Mouse (Mus musculus) heart, postnatal 0 days (tissue): ENCODE results near the gene Gnao1. TPM values are rescaled to one million over a fixed set of nuclear protein-coding genes. Genes with fewer than 3 reads are reported as not detected.
A peak's percentile ranks its signal among the peaks of the same experiment; 100 is the strongest.

Experiments
- ATAC-seq: fragments of 200-750 bp; cut with Nextera tagmentation; 2 replicates; pipeline ENCODE4 v1.8.0; 2017; ENCODE audit warnings: low read depth, moderate number of reproducible peaks, moderate library complexity; ENCODE audit not compliant: insufficient read depth
- DNase-seq: peaks from one replicate; pipeline ENCODE4 v3.0.0-alpha.2; 2016; ENCODE audit warnings: low spot score
- H3K27ac ChIP-seq: fragments of 300-500 bp; sonication (generic); 2 replicates; pipeline ENCODE4 v1.5.1; 2014; ENCODE audit warnings: low read depth, mild to moderate bottlenecking
- H3K27me3 ChIP-seq: fragments of 300-500 bp; sonication (generic); 2 replicates; pipeline ENCODE4 v1.6.1; 2014; ENCODE audit warnings: low read length, mixed read lengths; ENCODE audit not compliant: control insufficient read depth, insufficient read depth
- H3K36me3 ChIP-seq: fragments of 300-500 bp; sonication (generic); replicated peaks from 2 replicates; pipeline ENCODE4 v1.6.1; 2014; ENCODE audit warnings: low read length, mixed read lengths; ENCODE audit not compliant: control insufficient read depth, insufficient read depth
- H3K4me1 ChIP-seq: fragments of 300-500 bp; sonication (generic); 2 replicates; pipeline ENCODE4 v1.6.1; 2014; ENCODE audit warnings: antibody characterized with exemption; ENCODE audit not compliant: control insufficient read depth, insufficient read depth
- H3K4me2 ChIP-seq: fragments of 300-500 bp; sonication (generic); 2 replicates; pipeline ENCODE4 v1.6.1; 2014; ENCODE audit warnings: low read depth, mild to moderate bottlenecking, low read length, moderate library complexity
- H3K4me3 ChIP-seq: fragments of 300-500 bp; sonication (generic); 2 replicates; pipeline ENCODE4 v1.5.1; 2014; ENCODE audit warnings: low read depth, low read length
- H3K9ac ChIP-seq: fragments of 300-500 bp; sonication (generic); replicated peaks from 2 replicates; pipeline ENCODE4 v1.6.1; 2014; ENCODE audit warnings: low read depth, low read length, mixed read lengths
- H3K9me3 ChIP-seq: fragments of 300-500 bp; sonication (generic); replicated peaks from 2 replicates; pipeline ENCODE4 v1.6.1; 2016; ENCODE audit warnings: low read length; ENCODE audit not compliant: control insufficient read depth
- CTCF ChIP-seq: IDR thresholded peaks from 2 replicates; pipeline ENCODE4 v1.5.1; 2016; ENCODE audit warnings: antibody characterized with exemption, control low read depth, low read depth
- EP300 ChIP-seq: IDR thresholded peaks from 2 replicates; pipeline ENCODE4 v1.6.1; 2016; ENCODE audit warnings: antibody characterized with exemption, low read depth
- WGBS: fragments of 180-500 bp; shearing (Covaris S2); extraction: QIAGEN DNeasy Blood & Tissue Kit; methylation state at CpG from one replicate; pipeline ENCODE4 v1.1.7; 2014; 5-methylcytosine and 5-hydroxymethylcytosine counted together
- polyA plus RNA-seq: library from polyadenylated mRNA; unstranded; fragments of >200 nt; fragmentation: Nextera tagmentation; extraction: Ambion mirVana; gene quantifications from 2 replicates; pipeline ENCODE4 v1.2.1, GENCODE M21; 2015
- total RNA-seq: library from RNA; depleted of rRNA; stranded (reverse); fragments of >200 nt; gene quantifications from 2 replicates; pipeline ENCODE4 v1.2.3, GENCODE M21; 2014; ENCODE audit warnings: low replicate concordance

The Gnao1 gene
- total and polyA plus RNA-seq, 2 experiments from 2014 or later: 5.9 to 10.7 TPM

- 89% methylated on average over 1 of the region's 1 CpGs for WGBS
- H3K36me3 ChIP-seq: no peaks in the 10 kb centered on the region
- no peak overlapping the region for H3K4me2 ChIP-seq
- no peaks in the 10 kb centered on the region for H3K4me1 ChIP-seq
- no peak overlapping the region for H3K27ac ChIP-seq
- no peak overlapping the region for H3K9ac ChIP-seq
- no peak overlapping the region for H3K4me3 ChIP-seq
- ATAC-seq (no peak), DNase-seq (no peak)
- TF ChIP-seq CTCF: no peak
- no peak for TF ChIP-seq EP300
- no peaks in the 10 kb centered on the region for H3K9me3 ChIP-seq
- no peaks in the 10 kb centered on the region for H3K27me3 ChIP-seq
These were observed 48.5 kb downstream of the Gnao1 start for GRCm38 (mm10) chr8:93858286-93858685.

GRCm38 (mm10) chr8:93860020-93860419 is 50.3 kb downstream of the Gnao1 start:
- Histone ChIP-seq H3K4me2 (no peak overlapping the region), H3K27me3 (no peaks in the 10 kb centered on the region), H3K9ac (no peak overlapping the region), H3K27ac (no peak overlapping the region), H3K36me3 (no peaks in the 10 kb centered on the region), H3K4me3 (no peak overlapping the region), H3K9me3 (no peaks in the 10 kb centered on the region), H3K4me1 (no peaks in the 10 kb centered on the region)
- no peak for TF ChIP-seq CTCF
- no peak for TF ChIP-seq EP300
- DNase-seq: no peak
- WGBS: 73% methylated on average over 4 of the region's 4 CpGs
- ATAC-seq: no peak

GRCm38 (mm10) chr8:93864064-93864463 is 54.3 kb downstream of the Gnao1 start:
- Histone ChIP-seq H3K4me1 (peaks cover 11% of the 10 kb centered on the region), H3K27me3 (no peaks in the 10 kb centered on the region), H3K9ac (no peak overlapping the region), H3K4me3 (no peak overlapping the region), H3K4me2 (no peak overlapping the region), H3K9me3 (no peaks in the 10 kb centered on the region), H3K36me3 (no peaks in the 10 kb centered on the region), H3K27ac (no peak overlapping the region)
- TF ChIP-seq EP300: no peak
- no peak for TF ChIP-seq CTCF
- DNase-seq: no peak
- ATAC-seq: no peak
- 71% methylated on average over 7 of the region's 7 CpGs for WGBS

GRCm38 (mm10) chr8:93866271-93866670 is 56.5 kb downstream of the Gnao1 start:
- TF ChIP-seq EP300 (no peak), CTCF (no peak)
- no peak overlapping the region for H3K4me3 ChIP-seq
- ATAC-seq (no peak), DNase-seq (no peak)
- no peaks in the 10 kb centered on the region for H3K36me3 ChIP-seq
- H3K9me3 ChIP-seq: no peaks in the 10 kb centered on the region
- H3K9ac ChIP-seq: no peak overlapping the region
- H3K4me2 ChIP-seq: no peak overlapping the region
- H3K27ac ChIP-seq: no peak overlapping the region
- H3K4me1 ChIP-seq: peaks cover 24% of the 10 kb centered on the region
- H3K27me3 ChIP-seq: no peaks in the 10 kb centered on the region
- 81% methylated on average over 7 of the region's 7 CpGs for whole genome bisulfite sequencing

DNA sequence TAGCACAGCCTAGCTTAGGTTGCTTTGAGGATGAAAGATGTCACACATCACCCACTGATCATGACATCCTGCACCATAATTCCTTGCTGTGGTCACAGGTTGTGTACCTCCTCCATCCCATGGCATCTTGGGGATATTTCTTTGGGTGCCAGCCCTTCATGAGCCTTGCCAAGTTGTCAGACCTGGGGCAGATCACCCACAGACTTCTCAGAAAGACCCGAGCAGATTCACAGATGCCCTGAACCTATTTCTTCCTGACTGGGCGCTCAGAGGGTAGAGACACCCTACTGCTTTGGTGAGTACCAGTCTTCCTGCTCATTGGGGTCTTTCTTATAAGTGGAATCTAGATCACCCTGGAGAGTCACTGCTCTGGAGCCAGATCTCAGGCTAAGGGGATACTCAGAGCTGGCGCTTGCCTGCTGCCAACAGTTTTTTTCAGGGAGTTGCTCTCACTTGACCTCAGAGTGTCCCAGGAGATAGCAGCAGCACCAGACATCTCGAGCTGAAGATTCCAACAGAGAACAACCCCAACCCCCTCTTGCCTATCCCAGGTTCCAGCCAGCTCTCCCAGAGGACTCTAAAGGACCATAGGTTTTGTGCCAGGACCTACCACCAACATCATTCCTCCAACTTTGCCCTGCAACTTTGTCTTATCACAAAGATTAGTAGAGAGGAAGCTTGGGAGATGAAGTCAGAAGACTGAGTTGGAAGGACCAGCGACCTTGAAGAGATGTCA is 58.9 kb downstream of the Gnao1 start:
- ATAC-seq (peak; percentile 24; the same call in 1 of the 2 replicates), DNase-seq (peak; percentile 46)
- peaks cover 29% of the 10 kb centered on the region for H3K4me1 ChIP-seq
- H3K4me3 ChIP-seq: no peak overlapping the region
- no peak for TF ChIP-seq CTCF
- TF ChIP-seq EP300: 0 out of 2 replicates have a peak, but pooled peaks have one; percentile 61
- H3K27ac ChIP-seq: peak overlapping the region; percentile 53; the same call in 1 of the 2 replicates
- H3K4me2 ChIP-seq: no peak overlapping the region
- no peaks in the 10 kb centered on the region for H3K9me3 ChIP-seq
- WGBS: 41% methylated on average over 5 of the region's 5 CpGs
- H3K9ac ChIP-seq: no peak overlapping the region
- H3K27me3 ChIP-seq: no peaks in the 10 kb centered on the region
- H3K36me3 ChIP-seq: no peaks in the 10 kb centered on the region

DNA sequence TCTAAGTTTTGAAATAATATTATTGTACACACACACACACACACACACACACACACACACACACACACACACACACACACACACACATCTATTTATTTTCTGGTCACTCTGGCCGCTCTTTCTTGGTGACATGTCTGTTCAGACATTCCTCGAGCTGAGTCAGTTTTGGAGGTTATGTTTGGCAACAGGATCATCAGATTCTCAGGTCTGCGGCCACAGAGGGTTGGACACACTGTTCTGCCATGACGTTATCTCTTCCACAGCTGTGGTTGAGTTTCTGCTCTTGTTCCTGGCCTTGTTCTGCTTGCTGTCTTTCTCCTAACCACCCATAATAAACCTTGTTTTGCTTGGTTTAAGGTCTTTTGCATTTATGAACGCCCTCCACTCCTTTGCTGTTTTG is 61.5 kb downstream of the Gnao1 start:
- TF ChIP-seq CTCF (no peak), EP300 (no peak)
- Histone ChIP-seq H3K4me3 (no peak overlapping the region), H3K27ac (peak overlapping the region; percentile 66), H3K9ac (no peak overlapping the region), H3K36me3 (no peaks in the 10 kb centered on the region), H3K27me3 (no peaks in the 10 kb centered on the region), H3K4me1 (peaks cover 29% of the 10 kb centered on the region), H3K4me2 (no peak overlapping the region), H3K9me3 (no peaks in the 10 kb centered on the region)
- 27% methylated on average over 5 of the region's 5 CpGs for WGBS
- ATAC-seq (peak; percentile 85), DNase-seq (peak; percentile 66)
